Mouse (Mus musculus) CD8-positive naive resting alpha-beta T cell, adult 2 months (primary cell): ENCODE data around the gene Grid2.

Experiments used
- DNase-seq, 2 experiments: peaks; one replicate each; pipeline ENCODE4 v3.0.0; 2022; ENCODE audit warnings: low read depth in 2 of 2, low spot score in 2 of 2

Grid2 gene

DNA sequence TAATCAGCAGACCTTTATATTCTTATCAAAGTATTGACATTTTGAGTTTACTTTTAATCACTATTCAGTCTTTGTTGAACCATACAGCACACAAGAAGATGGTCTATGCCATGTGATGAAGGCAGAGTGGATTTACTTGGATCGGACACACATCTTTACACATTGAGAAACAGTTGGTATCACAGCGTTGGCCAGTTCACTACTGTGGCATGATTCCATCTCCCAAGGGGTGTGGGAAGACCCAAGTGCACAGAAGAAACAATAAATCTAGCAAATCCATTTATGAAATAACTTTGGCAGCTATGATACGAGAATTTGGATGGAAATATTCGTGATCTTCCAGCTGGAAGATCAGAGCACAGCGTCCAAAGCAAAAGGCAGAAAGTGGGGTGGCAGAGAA lies 792.3 kb downstream of the Grid2 start:
- no peak for DNase-seq

DNA sequence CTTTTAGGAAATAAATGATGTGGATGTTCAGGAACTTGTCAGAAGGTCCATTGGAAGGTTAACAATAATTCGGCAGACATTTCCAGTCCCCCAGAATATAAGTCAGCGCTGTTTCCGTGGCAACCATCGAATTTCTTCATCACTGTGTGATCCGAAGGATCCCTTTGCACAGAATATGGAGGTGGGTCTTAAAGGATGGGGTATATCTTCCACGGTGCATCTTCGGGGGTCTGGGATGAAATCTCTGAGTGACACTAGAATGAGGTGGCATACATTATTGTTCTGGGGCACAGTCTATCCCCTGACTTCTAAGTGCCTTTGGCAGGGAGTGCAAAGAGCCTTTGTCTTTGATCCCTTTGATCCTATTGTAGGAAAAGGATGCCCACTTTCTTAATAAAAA lies 808.2 kb downstream of the Grid2 start:
- DNase-seq = no peak

DNA sequence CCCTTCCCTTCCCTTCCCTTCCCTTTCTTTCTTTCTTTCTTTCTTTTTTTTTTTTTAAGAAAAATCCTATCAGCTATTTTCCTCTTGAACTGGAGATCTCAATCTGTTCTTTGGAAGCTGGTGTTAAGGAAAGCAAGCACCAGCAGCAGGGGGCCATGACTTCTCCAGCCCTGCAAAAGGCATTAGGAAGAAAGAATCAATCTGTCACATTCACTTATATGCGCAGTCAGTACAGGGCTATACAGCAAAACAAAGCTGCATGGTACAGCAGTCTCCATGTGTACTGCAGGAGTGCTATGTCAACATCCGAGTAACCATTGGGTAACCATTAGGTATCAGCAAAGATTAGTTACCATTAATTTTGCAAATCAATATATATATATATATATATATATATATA lies 809.0 kb downstream of the Grid2 start:
- no peak for DNase-seq

DNA sequence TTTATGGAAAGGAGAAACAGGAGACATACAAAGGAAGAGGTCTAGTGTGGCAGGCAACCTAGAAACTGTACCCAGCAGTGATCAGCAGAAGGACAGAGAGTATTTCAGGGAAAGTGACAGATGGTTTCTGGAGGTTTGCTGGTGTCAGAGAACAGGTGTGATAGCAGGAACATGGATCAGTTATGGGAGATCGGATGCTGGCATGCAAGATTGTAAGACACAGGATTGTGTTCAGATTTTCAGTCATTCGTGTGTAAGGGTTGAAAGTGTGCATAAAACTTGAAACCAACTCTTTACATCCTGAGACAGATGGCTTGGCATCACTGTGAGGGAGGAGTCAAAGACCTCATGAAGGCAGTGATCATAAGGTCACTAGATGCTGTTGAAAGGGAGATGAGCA lies 817.7 kb downstream of the Grid2 start:
- no peak for DNase-seq

DNA sequence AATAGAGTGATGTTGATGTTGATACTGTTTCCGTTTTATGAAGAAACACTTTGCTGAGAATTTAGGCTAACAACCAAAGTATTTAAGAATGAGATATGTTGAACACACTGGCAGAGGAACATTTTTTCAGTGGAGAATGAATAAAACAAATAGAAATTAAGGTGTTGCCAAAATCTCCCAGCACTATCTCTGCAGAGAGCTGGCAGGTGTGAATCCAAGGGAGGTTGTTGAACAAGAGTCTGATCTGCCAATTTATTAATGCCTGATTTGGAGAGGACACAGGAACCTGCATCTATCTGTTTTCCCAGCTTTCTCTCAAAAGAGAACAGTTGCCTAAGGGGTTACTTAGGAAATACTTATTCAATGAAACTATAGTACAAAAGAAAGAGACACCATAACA lies 822.2 kb downstream of the Grid2 start:
- no peak for DNase-seq

DNA sequence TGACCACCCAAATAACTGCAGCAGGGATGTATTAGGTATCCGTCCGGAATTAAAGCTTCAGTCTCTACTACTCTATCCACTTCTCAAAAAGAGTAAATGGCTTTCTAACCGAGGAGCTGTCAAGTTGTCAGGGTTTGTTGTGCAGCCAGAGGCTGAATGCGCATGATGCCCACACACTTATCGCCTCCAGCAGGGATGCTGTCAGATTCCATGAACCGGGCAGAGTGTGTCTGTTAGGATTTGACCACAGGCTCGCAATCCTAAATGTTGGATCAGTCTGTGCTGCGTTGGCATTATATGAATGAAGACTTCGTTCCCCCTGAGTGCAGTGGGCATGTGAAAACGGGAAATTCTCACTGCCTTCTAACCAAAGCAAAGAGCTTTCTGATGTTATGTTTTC lies 843.0 kb downstream of the Grid2 start:
- no peak for DNase-seq

DNA sequence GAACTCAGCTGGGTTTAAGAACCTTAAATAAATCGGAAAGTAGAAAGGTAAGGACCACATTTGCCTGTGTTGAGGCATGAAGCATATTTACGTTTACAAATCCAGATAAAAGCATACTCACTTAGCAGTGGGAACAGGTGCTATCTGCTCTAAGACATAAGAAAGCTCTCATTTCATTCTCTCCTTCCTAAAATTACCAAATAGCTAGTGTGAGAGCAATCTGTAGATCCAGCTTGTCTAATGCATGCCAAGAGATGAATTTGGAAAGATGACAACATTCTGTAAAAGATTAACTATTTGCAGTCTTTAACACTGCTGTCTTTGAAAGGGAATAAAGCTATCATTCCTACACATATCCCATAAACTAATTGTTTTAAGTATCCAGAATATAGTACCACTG lies 858.9 kb downstream of the Grid2 start:
- DNase-seq = no peak

DNA sequence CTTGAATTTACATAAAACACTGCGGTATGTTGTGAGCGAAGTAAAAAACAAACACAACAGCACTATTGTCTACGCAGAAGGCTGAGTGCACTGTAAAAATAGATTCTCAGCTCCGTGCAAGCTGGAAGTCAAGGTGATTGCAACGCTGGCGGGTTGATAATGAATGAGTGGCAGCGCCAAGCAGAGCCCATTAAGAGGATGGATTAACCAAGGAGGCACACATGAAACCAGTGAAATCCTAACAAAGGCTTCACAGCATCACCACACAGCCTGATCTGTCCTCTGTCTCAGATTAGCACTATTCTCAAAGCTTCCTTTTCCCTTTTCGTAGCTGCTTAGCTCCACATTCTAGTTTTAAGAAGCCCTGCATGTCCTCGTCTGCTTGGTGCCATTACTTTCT lies 880.6 kb downstream of the Grid2 start:
- no peak for DNase-seq

DNA sequence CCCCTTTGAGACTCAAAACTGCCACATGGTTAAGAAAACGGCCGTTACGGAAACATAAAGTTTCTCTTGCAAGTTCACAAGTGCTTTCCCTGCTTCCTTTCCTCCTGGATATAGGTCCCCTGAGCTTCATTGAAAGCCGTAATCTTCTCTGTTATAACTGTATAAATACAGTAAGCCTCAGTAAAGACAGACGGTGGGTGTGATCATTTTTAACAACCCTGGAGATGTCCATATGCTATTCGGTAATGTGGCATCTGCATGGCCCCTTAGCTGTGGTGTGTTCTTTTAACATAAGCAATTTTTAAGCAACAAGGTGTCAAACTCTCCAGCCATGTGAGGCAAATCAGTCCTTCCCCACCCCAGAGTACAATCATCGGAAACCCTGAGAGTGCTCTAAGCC lies 892.9 kb downstream of the Grid2 start:
- no peak for DNase-seq

DNA sequence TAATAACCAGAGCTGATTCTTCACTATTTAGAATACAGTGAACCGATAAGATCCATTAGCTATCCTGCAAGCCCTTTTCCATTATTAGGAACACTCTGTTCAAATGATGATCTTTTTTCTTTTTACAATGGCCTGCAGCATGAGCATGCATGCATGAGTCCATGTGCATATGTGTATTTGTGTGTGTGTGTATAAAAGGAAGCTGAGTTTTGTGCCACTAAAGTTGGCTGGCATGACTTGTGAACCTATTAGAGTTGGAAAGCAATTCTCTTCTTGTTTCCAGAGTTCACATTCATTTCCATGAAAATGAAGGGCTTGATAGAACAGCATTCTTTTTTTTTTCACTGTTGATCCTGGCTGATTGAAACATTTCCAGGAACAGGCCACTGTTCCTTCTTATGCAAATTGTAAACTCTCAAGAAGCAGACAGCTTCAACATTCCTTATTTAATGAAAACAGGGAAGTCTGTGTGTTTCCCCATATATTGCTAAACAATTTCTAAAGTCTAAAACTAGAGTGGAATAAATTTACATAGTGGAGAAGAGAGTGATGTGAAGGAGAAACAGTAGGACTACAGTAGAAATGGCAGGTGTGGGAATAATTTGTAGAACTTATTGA lies 919.4 kb downstream of the Grid2 start:
- DNase-seq = no peak

DNA sequence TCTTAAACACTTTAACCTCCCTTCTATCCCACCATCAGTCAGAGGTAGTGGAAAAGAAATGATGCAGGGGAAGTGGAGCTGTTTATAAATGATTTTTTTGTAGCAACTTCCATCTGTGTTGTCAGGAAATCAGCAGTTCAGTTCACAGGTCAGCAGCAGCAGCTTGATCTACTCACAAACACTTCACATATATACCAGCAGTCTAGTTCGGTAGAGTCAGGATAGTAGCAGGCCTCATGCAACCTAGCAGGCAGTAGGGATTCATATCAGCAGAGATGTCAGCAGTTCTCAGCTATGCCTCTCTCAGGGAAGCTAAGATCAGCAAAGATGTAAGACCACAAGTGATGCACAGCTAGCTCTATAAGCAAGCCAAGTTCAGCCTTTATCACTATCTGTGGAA lies 938.0 kb downstream of the Grid2 start:
- DNase-seq = no peak

DNA sequence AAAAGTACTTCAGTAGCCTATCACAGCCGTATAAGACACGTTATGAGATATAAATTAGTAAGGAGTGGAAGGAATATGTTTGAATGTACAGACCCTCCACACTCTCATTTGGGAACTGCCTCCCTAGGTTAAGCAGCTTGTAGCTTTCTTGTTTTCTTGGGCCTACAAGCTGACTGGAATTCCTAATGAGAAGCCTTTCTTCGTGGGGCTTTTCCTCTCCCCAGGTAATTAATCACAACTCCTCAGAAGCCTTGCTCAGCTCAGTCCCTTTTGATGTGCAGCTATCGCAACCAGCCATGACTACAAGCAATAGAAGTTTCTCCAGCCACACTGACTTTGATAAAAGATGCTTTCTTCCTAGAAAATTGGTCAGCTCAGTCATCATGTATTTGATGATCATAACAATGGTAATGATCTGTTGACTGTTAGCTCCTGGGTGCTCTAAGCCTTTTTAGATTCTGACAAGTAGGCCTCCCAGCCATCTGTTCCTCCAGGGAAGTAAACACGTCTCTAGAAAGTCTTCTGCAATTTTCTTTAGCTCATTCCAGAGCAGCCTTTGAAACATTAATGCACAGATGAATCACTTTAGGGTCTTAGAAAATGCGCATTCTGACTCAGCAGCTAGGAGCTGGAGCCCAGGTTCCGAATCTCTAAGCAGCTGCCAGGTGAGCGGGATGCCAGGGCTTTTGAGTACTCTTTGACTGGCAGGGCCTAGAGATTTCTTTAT lies 946.9 kb downstream of the Grid2 start:
- no peak for DNase-seq

DNA sequence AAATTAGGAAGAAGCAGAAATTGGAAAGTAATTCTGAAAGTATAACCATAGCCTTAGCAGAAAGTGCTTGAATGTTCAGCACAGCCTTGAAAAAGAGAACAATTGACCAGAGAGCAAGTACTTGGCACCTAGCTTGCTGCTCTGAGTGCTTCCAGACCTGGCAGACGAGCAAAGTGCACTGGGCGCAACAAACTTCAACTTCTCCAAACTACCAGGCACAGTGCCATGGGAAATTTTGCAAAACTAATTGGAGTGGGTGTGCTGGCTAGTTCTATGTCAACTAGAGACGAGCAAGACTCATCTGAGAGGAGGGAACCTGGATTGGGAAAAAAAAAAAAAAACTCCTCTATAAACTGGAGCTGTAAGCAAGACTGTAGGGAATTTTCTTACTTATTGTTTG lies 980.7 kb downstream of the Grid2 start:
- no peak for DNase-seq

DNA sequence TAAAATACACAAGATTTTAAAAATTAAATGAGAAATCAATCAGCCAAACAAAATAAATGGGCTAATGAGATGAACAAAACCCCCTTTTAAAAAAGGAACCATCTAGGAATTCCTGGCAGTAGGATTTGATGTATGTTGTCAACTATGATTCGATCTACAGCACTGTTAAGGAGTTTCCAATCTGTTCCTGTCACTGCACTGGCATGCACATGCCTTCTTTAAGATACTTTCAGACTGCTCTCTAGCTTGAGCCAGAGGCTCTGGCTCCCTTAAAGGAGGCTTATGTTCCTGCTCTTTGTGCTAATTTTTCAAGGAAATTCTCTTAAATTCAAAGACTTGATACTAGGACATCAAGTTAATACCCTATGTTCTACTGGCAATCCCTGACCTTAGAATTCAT lies 984.9 kb downstream of the Grid2 start:
- no peak for DNase-seq

DNA sequence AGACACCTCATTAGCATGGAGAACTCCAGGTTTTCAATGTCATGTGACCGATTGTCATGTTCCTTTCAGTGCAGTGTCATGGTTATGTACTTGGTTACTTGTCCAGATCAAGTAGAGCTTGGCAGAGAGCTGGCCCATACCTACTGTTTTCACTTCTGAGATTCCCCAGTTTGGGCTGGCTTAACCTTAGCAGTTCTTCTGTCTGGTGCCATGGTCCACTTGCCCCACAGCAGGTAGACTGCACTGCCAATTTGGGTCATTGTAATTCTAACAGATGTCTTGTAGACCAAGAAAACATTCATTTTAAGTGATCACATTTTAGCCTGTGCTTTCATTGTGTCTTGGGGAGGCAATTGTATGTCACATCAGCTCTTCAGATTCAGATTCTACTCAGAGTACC lies 990.3 kb downstream of the Grid2 start:
- DNase-seq = no peak

DNA sequence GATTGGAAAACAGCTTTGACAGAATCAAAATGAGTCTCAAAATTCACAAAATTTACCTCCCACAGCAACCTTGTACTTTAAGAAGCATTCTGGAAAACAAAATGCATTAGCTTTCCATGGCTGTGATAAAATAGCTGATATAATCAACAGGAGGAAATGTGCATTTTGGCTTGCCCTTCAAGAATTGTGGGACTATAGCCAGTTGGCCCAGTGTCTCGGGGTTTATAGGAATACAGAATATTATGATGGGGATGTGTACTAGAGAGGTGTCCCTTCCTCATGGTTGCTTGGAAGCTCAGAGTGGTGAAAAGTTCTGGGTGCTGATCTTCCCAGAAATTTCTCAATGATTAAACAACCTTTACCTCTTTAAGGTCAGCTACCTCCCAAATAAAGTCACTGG lies 995.4 kb downstream of the Grid2 start:
- DNase-seq = no peak

DNA sequence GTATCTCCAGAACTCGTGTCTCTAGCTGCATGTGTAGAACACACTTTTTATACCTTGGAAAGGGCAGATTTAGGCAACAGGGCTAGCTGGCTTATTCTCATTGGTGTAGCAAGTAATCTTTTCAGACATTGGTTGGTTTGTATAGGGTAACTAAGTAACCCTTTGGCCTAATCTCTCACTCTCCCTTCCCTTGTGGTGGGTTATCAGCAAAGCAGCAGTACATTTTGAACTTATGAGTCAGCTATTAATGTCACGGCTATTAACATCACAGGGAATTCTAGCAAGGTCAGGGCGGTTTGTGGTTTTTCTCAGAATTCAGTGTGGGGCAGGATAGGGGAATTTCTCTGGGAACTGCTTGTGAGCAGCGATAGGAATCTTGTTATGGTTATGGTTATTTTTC lies 1007.8 kb downstream of the Grid2 start:
- DNase-seq = no peak

DNA sequence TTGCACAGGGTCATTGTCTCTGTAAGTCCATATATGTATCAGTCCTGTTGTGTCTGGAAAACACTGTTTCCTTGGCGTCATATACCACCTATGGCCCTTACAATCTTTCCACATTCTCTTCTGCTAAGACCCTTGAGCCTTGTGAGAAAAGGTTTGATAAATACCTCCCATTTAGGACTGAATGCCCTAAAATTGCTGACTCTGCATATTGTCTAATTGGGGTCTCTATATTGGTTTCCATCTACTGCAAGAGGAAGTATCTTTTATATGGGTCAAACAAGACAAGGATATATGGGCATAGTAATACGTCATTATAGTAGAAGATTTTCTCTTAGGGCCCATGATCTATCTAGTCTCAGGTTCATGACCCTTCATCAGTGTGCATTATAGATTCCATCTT lies 1008.5 kb downstream of the Grid2 start:
- no peak for DNase-seq

DNA sequence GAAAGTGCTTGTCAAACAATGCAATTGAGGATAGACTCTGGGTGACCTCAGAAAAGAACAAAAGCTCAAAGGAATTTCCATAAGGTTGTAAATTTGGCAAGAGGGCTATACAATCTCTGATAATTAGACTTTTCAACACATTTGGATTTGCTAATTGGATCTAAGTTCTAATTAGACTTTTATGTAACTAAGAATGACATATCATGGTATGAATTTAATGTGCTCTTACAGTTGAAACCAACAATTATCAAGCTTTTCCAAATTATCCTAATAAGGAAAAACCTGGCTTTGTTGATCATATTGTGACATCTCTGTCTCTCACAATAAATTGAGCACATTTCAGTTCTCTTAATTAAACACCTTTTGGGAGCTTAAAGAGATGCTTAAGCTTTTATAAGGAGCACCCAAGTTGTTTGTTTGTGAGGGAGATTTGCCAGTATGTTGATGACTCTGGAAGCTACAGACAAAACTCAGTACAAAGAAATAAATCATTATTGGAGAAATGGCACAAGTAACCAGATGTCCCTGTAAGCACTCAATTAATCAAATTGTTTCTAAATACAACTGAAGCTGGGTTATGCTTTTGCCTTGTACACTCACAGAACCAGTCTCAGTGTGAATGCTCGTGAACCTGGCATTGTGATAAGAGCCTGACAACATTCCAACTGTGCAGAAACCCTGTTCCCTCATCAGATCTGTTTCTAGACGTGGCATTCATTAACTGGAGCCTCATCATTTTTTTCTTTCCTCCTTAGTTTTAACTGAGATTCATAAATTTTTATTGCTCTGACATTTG lies 1018.8 kb downstream of the Grid2 start:
- no peak for DNase-seq

DNA sequence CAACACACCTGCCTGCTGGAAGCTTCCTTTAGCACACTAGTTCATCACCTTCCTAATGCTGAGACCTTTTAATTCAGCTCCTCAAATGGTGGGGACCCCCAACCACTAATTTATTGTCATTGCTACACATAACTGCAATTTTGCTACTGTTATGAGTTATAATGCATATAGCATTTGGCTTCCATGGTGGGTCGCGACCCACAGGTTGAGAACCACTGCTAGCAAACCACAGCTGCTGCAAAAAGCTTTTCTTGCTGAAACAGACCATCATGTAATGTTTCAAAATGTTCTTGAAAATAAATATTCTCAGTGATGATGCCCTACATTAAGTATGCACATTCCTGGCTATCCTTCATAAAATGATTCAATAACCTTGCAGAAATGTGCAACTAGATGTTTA lies 1024.3 kb downstream of the Grid2 start:
- no peak for DNase-seq

DNA sequence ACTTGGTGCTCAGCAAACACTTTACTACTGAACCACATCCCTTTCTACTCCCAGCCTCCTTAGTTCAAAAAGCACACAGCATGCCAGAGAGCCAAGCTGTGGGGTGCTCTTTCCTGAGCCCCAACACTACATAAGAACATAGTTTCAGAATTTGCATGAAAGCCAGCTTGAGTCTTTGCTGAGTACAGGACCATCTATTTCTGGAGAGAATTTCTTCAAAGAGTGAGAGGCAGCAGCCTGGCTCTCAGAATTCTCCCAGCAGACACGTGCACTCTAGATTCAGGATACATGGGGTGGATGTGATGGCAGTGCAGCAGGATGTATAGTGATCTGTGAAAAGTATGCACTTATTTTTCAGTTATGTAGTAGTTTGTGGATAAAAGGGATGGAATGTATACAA lies 1038.1 kb downstream of the Grid2 start:
- DNase-seq = no peak

DNA sequence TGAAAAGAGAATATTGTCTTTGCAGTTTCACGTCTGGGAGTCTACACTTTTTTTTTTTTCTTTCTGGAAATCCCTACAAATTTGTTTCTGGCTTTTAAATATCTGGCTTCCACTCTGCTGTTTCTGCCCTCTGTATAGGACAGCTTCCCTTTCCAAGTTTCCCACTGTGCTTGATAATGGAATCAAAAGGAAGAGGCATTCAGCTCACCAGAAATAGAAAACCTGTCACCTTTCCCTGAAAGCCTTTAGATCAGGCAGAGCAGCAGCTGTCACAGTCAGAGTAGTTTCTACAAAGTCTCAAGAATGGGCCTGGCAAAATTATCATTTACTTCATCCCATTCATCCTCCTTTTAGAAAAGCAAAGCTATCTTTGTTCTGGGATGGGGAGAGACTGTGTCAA lies 1042.0 kb downstream of the Grid2 start:
- DNase-seq = no peak
